Mouse (Mus musculus) CH12.LX (cell line): ENCODE results near the gene Arrdc1. TPM values are rescaled to one million over a fixed set of nuclear protein-coding genes. Genes with fewer than 3 reads are reported as not detected.

ENCODE experiments used
- DNase-seq: peaks from one replicate; pipeline ENCODE4 v3.0.0-alpha.2; 2013; ENCODE audit errors: extremely low read depth
- H3K27ac ChIP-seq: 2 replicates; pipeline ENCODE4 v1.5.1; 2012; ENCODE audit warnings: low read depth, mild to moderate bottlenecking, control low read depth, moderate library complexity; ENCODE audit not compliant: insufficient read depth
- H3K27me3 ChIP-seq: replicated peaks from 2 replicates; pipeline ENCODE3; 2012; ENCODE audit warnings: inconsistent platforms
- H3K36me3 ChIP-seq, 2 experiments: replicated peaks in 1 of 2; 2 replicates each; pipeline versions ENCODE3 to v1.6.1; 2012; ENCODE audit warnings: inconsistent platforms in 1 of 2, low read length in 1 of 2, mild to moderate bottlenecking in 1 of 2, mixed read lengths in 1 of 2, moderate library complexity in 1 of 2; ENCODE audit not compliant: control insufficient read depth in 1 of 2, insufficient read depth in 1 of 2
- H3K4me1 ChIP-seq, 2 experiments: 2 replicates each; pipeline ENCODE4 v1.6.1; 2012; ENCODE audit warnings: inconsistent platforms in 1 of 2, moderate library complexity in 1 of 2; ENCODE audit not compliant: insufficient read depth in 2 of 2, control insufficient read depth in 1 of 2
- H3K4me2 ChIP-seq: 2 replicates; pipeline ENCODE4 v1.6.1; 2012; ENCODE audit warnings: low read depth, mild to moderate bottlenecking, control low read depth; ENCODE audit not compliant: poor library complexity, insufficient read depth, severe bottlenecking
- H3K4me3 ChIP-seq, 3 experiments: fragments of 150-350 bp in 1 of 3; sonication (generic) in 1 of 3; replicated peaks in 1 of 3; 2 replicates each; pipeline versions ENCODE3 to v1.5.1; 2011 to 2012; ENCODE audit warnings: low read depth in 2 of 3, low read length in 2 of 3, mild to moderate bottlenecking in 2 of 3, moderate library complexity in 2 of 3, control low read depth in 1 of 3, improper control_type of control experiment in 1 of 3, inconsistent platforms in 1 of 3, mixed read lengths in 1 of 3; ENCODE audit not compliant: poor library complexity in 1 of 3
- H3K79me2 ChIP-seq: replicated peaks from 2 replicates; pipeline ENCODE4 v1.6.1; 2012; ENCODE audit warnings: mild to moderate bottlenecking, moderate library complexity; ENCODE audit not compliant: control insufficient read depth, poor library complexity, insufficient read depth, severe bottlenecking; ENCODE audit errors: extremely low read depth
- H3K9ac ChIP-seq: 2 replicates; pipeline ENCODE4 v1.6.1; 2012; ENCODE audit warnings: low read depth, mild to moderate bottlenecking, control low read depth, moderate library complexity; ENCODE audit not compliant: insufficient read depth
- H3K9me3 ChIP-seq: replicated peaks from 2 replicates; pipeline ENCODE3; 2012; ENCODE audit warnings: low read length, inconsistent platforms, mixed read lengths
- BHLHE40 ChIP-seq: IDR thresholded peaks from 2 replicates; pipeline ENCODE4 v1.6.1; 2011; ENCODE audit warnings: mild to moderate bottlenecking, low read depth, low read length, improper control_type of control experiment
- CTCF ChIP-seq, 2 experiments: IDR thresholded peaks in 1 of 2; conservative IDR thresholded peaks in 1 of 2; 2 replicates each; pipeline ENCODE4 v1.5.1; 2011 to 2012; ENCODE audit warnings: low read depth in 2 of 2, low read length in 2 of 2, improper control_type of control experiment in 1 of 2, inconsistent platforms in 1 of 2, mild to moderate bottlenecking in 1 of 2, moderate library complexity in 1 of 2
- ELF1 ChIP-seq: IDR thresholded peaks from 2 replicates; pipeline ENCODE4 v1.6.1; 2014; ENCODE audit warnings: low read depth, mild to moderate bottlenecking, inconsistent platforms, low read length, improper control_type of control experiment
- EP300 ChIP-seq: IDR thresholded peaks from 2 replicates; pipeline ENCODE4 v1.6.1; 2011; ENCODE audit warnings: low read length, improper control_type of control experiment
- MAFK ChIP-seq: IDR thresholded peaks from 2 replicates; pipeline ENCODE4 v1.6.1; 2011; ENCODE audit warnings: low read length, improper control_type of control experiment; ENCODE audit not compliant: insufficient replicate concordance
- MEF2A ChIP-seq: IDR thresholded peaks from 2 replicates; pipeline ENCODE4 v1.6.1; 2014; ENCODE audit warnings: low read depth, mild to moderate bottlenecking, inconsistent platforms, low read length, improper control_type of control experiment, borderline replicate concordance
- NRF1 ChIP-seq: IDR thresholded peaks from 2 replicates; pipeline ENCODE4 v1.6.1; 2014; ENCODE audit warnings: low read depth, mild to moderate bottlenecking, inconsistent platforms, low read length, improper control_type of control experiment, moderate library complexity
- PAX5 ChIP-seq: IDR thresholded peaks from 2 replicates; pipeline ENCODE4 v1.6.1; 2012; ENCODE audit warnings: low read length, inconsistent platforms, mixed read lengths
- RAD21 ChIP-seq: IDR thresholded peaks from 2 replicates; pipeline ENCODE4 v1.6.1; 2011; ENCODE audit warnings: low read depth, mild to moderate bottlenecking, low read length, improper control_type of control experiment, moderate library complexity
- SMC3 ChIP-seq: IDR thresholded peaks from 2 replicates; pipeline ENCODE4 v1.6.1; 2011; ENCODE audit warnings: low read depth, low read length, improper control_type of control experiment
- TBP ChIP-seq: conservative IDR thresholded peaks from 2 replicates; pipeline ENCODE4 v1.6.1; 2011; ENCODE audit warnings: low read depth, low read length, improper control_type of control experiment
- TCF12 ChIP-seq: IDR thresholded peaks from 2 replicates; pipeline ENCODE4 v1.6.1; 2014; ENCODE audit warnings: low read depth, mild to moderate bottlenecking, inconsistent platforms, low read length, improper control_type of control experiment
- ZC3H11A ChIP-seq: IDR thresholded peaks from 2 replicates; pipeline ENCODE4 v1.6.1; 2012; ENCODE audit warnings: low read depth, mild to moderate bottlenecking, inconsistent platforms, low read length, improper control_type of control experiment
- ZNF384 ChIP-seq: IDR thresholded peaks from 2 replicates; pipeline ENCODE4 v1.6.1; 2012; ENCODE audit warnings: low read depth, low read length, improper control_type of control experiment, inconsistent platforms
- dilution Hi-C: fragments of 300-500 bp; cut with MboI; formaldehyde crosslinking; loops from 2 replicates; pipeline ENCODE4 v1.14.3; 2020; ENCODE audit warnings: low sequenced_read_pairs; ENCODE audit not compliant: extremely low pct_unique_long_range_greater_than_20kb, extremely low pct_ligation_motif_present
- in situ Hi-C: fragments of 300-500 bp; cut with MboI; formaldehyde crosslinking; loops from 3 replicates; pipeline ENCODE4 v1.14.3; 2019; ENCODE audit warnings: low sequenced_read_pairs, low pct_ligation_motif_present, low pct_unique_long_range_greater_than_20kb, mixed read lengths
- polyA plus RNA-seq: library from polyadenylated mRNA; unstranded; fragments of >175 nt; gene quantifications from 2 replicates; pipeline ENCODE4 v1.2.1, GENCODE M21; 2012; ENCODE audit warnings: low read depth; ENCODE audit not compliant: insufficient read length
- total RNA-seq, 2 experiments: library from RNA; depleted of rRNA; stranded (reverse); fragments of 300-350 nt in 1 of 2; fragments of >200 nt in 1 of 2; gene quantifications; 2 replicates each; pipeline ENCODE4 v1.2.3; 2012 to 2014

Gene Arrdc1
- total and polyA plus RNA-seq, 3 experiments: 24.6 to 32.8 (median 31.5) TPM

- H3K9ac ChIP-seq: no peak overlapping the region
- H3K79me2 ChIP-seq: no peaks in the 10 kb centered on the region
- no peak overlapping the region for H3K27ac ChIP-seq
- DNase-seq: no peak
- dilution Hi-C loops (no loop called here), in situ Hi-C loops (no loop called here)
- TF ChIP-seq NRF1 (no peak), ZNF384 (no peak), RAD21 (no peak), EP300 (no peak), ZC3H11A (no peak), PAX5 (no peak), TBP (no peak), ELF1 (no peak), BHLHE40 (no peak)
- no peak overlapping the region for H3K4me2 ChIP-seq
- no peaks in the 10 kb centered on the region for H3K27me3 ChIP-seq
- no peak overlapping the region for H3K4me3 ChIP-seq
- peaks cover 7 to 27% of the 10 kb centered on the region in 2 experiments for H3K4me1 ChIP-seq
- H3K9me3 ChIP-seq: no peaks in the 10 kb centered on the region
- H3K36me3 ChIP-seq: peaks cover 18 to 37% of the 10 kb centered on the region in 2 experiments
Measured at GRCm38 (mm10) chr2:24926345-24926964, 8.6 kb downstream of the Arrdc1 start.

- Histone ChIP-seq H3K4me1 (peaks cover 7 to 29% of the 10 kb centered on the region in 2 experiments), H3K4me2 (no peak overlapping the region), H3K9me3 (no peaks in the 10 kb centered on the region), H3K27me3 (no peaks in the 10 kb centered on the region), H3K79me2 (no peaks in the 10 kb centered on the region), H3K9ac (no peak overlapping the region), H3K27ac (no peak overlapping the region), H3K36me3 (peaks cover 18 to 34% of the 10 kb centered on the region in 2 experiments), H3K4me3 (no peak overlapping the region)
- DNase-seq: no peak
- in situ Hi-C loops: no loop called here
- dilution Hi-C loops: no loop called here
- TF ChIP-seq BHLHE40 (no peak), MEF2A (no peak), TCF12 (no peak)
- TF ChIP-seq, all 38 proteins: peak for 0
Measured at GRCm38 (mm10) chr2:24925284-24925683, 9.8 kb downstream of the Arrdc1 start.

GRCm38 (mm10) chr2:24923561-24923960 lies 11.5 kb downstream of the Arrdc1 start:
- no peaks in the 10 kb centered on the region for H3K27me3 ChIP-seq
- no peak for TF ChIP-seq MAFK
- peak; percentile 61 for TF ChIP-seq RAD21
- TF ChIP-seq CTCF (conservative IDR thresholded peaks at IDR 0.05 in 1 of 2, IDR thresholded peaks at IDR 0.05 in 1 of 2; ENCODE audit: low read depth in 2 of 2, low read length in 2 of 2): peak; percentile 29 to 67; a peak in 3 of 4 replicates
- TF ChIP-seq SMC3: peak; percentile 45; the same call in 1 of the 2 replicates
- TF ChIP-seq, all 38 proteins: peak for 3
- peaks cover 5% of the 10 kb centered on the region; the same call in 1 of the 2 replicates for H3K79me2 ChIP-seq
- dilution Hi-C loops (no loop called here), in situ Hi-C loops (no loop called here)
- DNase-seq: no peak
- H3K4me3 ChIP-seq: no peak overlapping the region
- H3K4me2 ChIP-seq: no peak overlapping the region
- no peak overlapping the region for H3K27ac ChIP-seq
- no peaks in the 10 kb centered on the region for H3K9me3 ChIP-seq
- peaks cover 18 to 34% of the 10 kb centered on the region in 2 experiments for H3K36me3 ChIP-seq
- no peak overlapping the region for H3K9ac ChIP-seq
- peaks cover 4 to 24% of the 10 kb centered on the region in 2 experiments for H3K4me1 ChIP-seq
